Mouse (Mus musculus) forebrain, embryonic 12.5 days (tissue): ENCODE measurements around the gene Lingo1. TPM values are rescaled to one million over a fixed set of nuclear protein-coding genes. Genes with fewer than 3 reads are reported as not detected.

Experiments used
- ATAC-seq: fragments of 200-750 bp; cut with Nextera tagmentation; 2 replicates; pipeline ENCODE4 v1.8.0; 2017; ENCODE audit warnings: moderate TSS enrichment; ENCODE audit not compliant: low FRiP score
- H3K27ac ChIP-seq: fragments of 300-500 bp; sonication (generic); 2 replicates; pipeline ENCODE4 v1.5.1; 2016; ENCODE audit warnings: mild to moderate bottlenecking
- H3K27me3 ChIP-seq: fragments of 300-500 bp; sonication (generic); 2 replicates; pipeline ENCODE4 v1.6.1; 2016; ENCODE audit warnings: mild to moderate bottlenecking
- H3K36me3 ChIP-seq: fragments of 300-500 bp; sonication (generic); replicated peaks from 2 replicates; pipeline ENCODE4 v1.6.1; 2016; ENCODE audit warnings: mild to moderate bottlenecking
- H3K4me1 ChIP-seq: fragments of 300-500 bp; sonication (generic); 2 replicates; pipeline ENCODE4 v1.6.1; 2016
- H3K4me2 ChIP-seq: fragments of 300-500 bp; sonication (generic); 2 replicates; pipeline ENCODE4 v1.6.1; 2016; ENCODE audit warnings: mild to moderate bottlenecking, moderate library complexity
- H3K4me3 ChIP-seq: fragments of 300-500 bp; sonication (generic); replicated peaks from 2 replicates; pipeline ENCODE4 v1.5.1; 2016; ENCODE audit warnings: mild to moderate bottlenecking
- H3K9ac ChIP-seq: fragments of 300-500 bp; sonication (generic); 2 replicates; pipeline ENCODE4 v1.6.1; 2016; ENCODE audit warnings: mild to moderate bottlenecking
- H3K9me3 ChIP-seq: fragments of 300-500 bp; sonication (generic); 2 replicates; pipeline ENCODE4 v1.6.1; 2016
- WGBS: fragments of 180-500 bp; shearing (Covaris S2); methylation state at CpG from one replicate; pipeline ENCODE4 v1.1.7; 2016; 5-methylcytosine and 5-hydroxymethylcytosine counted together
- polyA plus RNA-seq: library from polyadenylated mRNA; unstranded; fragments of >200 nt; fragmentation: Nextera tagmentation; extraction: Ambion mirVana; gene quantifications from 2 replicates; pipeline ENCODE4 v1.2.1, GENCODE M21; 2016

The Lingo1 gene
- polyA plus RNA-seq, 1 experiment from 2014 or later = 10.5 TPM

DNA sequence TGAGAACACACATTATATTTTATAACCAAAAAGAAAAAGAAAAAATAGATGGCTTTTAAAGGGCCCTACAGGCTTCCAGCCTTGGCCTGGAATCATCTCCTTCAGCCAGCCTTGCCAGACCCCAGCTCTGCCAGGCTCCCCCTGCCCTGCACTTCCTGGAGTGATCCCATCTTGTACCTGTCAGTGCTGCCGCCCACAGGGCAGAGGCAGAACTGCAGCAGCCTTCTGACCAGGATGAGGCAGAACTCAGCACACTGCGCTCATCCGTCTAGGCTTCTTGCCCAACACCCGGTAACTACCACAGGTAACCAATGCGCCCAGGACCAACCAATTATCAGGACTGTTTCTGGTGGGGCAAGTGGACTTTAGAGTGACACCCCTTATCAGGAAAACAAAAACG is 22.0 kb downstream of the Lingo1 start:
- peaks cover 7% of the 10 kb centered on the region for H3K4me1 ChIP-seq
- no peak overlapping the region for H3K27ac ChIP-seq
- H3K9me3 ChIP-seq = no peaks in the 10 kb centered on the region
- 0 out of 2 replicates have a peak, but pooled peaks have one; percentile 27 for ATAC-seq
- H3K36me3 ChIP-seq = no peaks in the 10 kb centered on the region
- 46% methylated on average over 6 of the region's 6 CpGs for WGBS
- H3K4me2 ChIP-seq = no peak overlapping the region
- no peak overlapping the region for H3K9ac ChIP-seq
- H3K4me3 ChIP-seq = no peak overlapping the region
- peaks cover 37% of the 10 kb centered on the region for H3K27me3 ChIP-seq

DNA sequence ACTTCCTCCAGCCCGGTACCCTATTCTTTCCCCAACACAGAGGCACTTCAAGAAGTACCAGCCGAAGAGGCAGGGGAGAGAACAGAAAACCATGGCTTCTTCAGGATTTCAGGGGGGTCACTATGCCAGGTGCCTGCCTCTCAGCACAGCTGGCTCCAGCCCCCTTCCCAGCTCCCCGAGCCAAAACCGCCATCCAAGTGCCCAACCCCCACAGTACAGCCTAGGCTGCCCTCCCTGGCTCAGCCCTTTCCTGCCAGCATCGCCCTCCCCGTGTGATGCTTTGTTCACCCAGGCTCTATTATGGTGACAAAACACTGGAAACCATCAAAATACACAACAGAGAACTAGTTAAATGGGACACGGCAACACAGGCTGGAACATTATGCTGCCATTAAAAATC is 22.6 kb downstream of the Lingo1 start:
- Histone ChIP-seq H3K27me3 (peaks cover 38% of the 10 kb centered on the region), H3K36me3 (no peaks in the 10 kb centered on the region), H3K27ac (no peak overlapping the region), H3K4me1 (peaks cover 7% of the 10 kb centered on the region), H3K9me3 (no peaks in the 10 kb centered on the region), H3K4me3 (no peak overlapping the region), H3K4me2 (no peak overlapping the region), H3K9ac (no peak overlapping the region)
- 77% methylated on average over 7 of the region's 7 CpGs for WGBS
- ATAC-seq = no peak

- Histone ChIP-seq H3K9me3 (no peaks in the 10 kb centered on the region), H3K36me3 (no peaks in the 10 kb centered on the region), H3K9ac (no peak overlapping the region), H3K4me3 (no peak overlapping the region), H3K27me3 (peaks cover 57% of the 10 kb centered on the region), H3K4me1 (peaks cover 18% of the 10 kb centered on the region), H3K4me2 (no peak overlapping the region), H3K27ac (no peak overlapping the region)
- WGBS = 47% methylated on average over 9 of the region's 9 CpGs
- ATAC-seq = peak; percentile 75; the same call in 1 of the 2 replicates
These were observed 28.6 kb downstream of the Lingo1 start for GRCm38 (mm10) chr9:56767653-56768136.

GRCm38 (mm10) chr9:56766629-56767357 is 29.5 kb downstream of the Lingo1 start:
- Histone ChIP-seq H3K4me3 (no peak overlapping the region), H3K9me3 (no peaks in the 10 kb centered on the region), H3K27me3 (peaks cover 59% of the 10 kb centered on the region), H3K4me2 (no peak overlapping the region), H3K4me1 (peaks cover 18% of the 10 kb centered on the region), H3K36me3 (no peaks in the 10 kb centered on the region), H3K9ac (no peak overlapping the region), H3K27ac (no peak overlapping the region)
- no peak for ATAC-seq
- WGBS = 64% methylated on average over 11 of the region's 11 CpGs

- Histone ChIP-seq H3K4me1 (peaks cover 14% of the 10 kb centered on the region), H3K9ac (no peak overlapping the region), H3K4me2 (no peak overlapping the region), H3K36me3 (no peaks in the 10 kb centered on the region), H3K9me3 (no peaks in the 10 kb centered on the region), H3K4me3 (no peak overlapping the region), H3K27me3 (peaks cover 72% of the 10 kb centered on the region), H3K27ac (no peak overlapping the region)
- 78% methylated on average over 9 of the region's 9 CpGs for WGBS
- ATAC-seq = no peak
These were observed 34.1 kb downstream of the Lingo1 start for GRCm38 (mm10) chr9:56762106-56762562.

GRCm38 (mm10) chr9:56757791-56758190 is 38.5 kb downstream of the Lingo1 start:
- peaks cover 19% of the 10 kb centered on the region for H3K4me1 ChIP-seq
- no peak for ATAC-seq
- H3K4me3 ChIP-seq = no peak overlapping the region
- H3K9me3 ChIP-seq = no peaks in the 10 kb centered on the region
- 49% methylated on average over 11 of the region's 11 CpGs for WGBS
- H3K4me2 ChIP-seq = no peak overlapping the region
- H3K9ac ChIP-seq = no peak overlapping the region
- H3K36me3 ChIP-seq = no peaks in the 10 kb centered on the region
- no peak overlapping the region for H3K27ac ChIP-seq
- peaks cover 65% of the 10 kb centered on the region for H3K27me3 ChIP-seq

DNA sequence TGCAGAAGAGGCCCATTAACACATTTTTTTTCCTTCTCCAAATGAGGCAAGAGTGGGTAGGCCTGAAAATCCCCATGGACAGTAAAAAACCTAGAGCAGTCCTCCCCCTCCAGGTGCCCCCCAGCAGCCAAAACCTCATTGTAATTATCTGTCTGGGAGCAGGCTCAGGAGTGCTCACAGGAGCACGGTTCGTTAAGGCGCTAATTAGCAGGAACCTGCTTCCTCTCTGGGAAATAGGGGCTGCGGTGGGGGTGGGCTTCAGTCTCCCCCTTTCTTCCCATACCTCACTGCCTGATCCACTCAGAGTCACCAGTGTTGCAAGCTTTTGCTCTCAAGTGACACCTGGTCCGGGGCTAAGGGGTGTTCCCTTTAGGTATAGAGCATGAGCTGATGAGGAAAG is 41.1 kb downstream of the Lingo1 start:
- Histone ChIP-seq H3K27ac (peak overlapping the region; percentile 36; the same call in 1 of the 2 replicates), H3K36me3 (no peaks in the 10 kb centered on the region), H3K9ac (no peak overlapping the region), H3K4me1 (peaks cover 19% of the 10 kb centered on the region), H3K9me3 (no peaks in the 10 kb centered on the region), H3K4me2 (no peak overlapping the region), H3K27me3 (peaks cover 63% of the 10 kb centered on the region), H3K4me3 (no peak overlapping the region)
- 66% methylated on average over 5 of the region's 5 CpGs for WGBS
- peak; percentile 36; the same call in 1 of the 2 replicates for ATAC-seq

DNA sequence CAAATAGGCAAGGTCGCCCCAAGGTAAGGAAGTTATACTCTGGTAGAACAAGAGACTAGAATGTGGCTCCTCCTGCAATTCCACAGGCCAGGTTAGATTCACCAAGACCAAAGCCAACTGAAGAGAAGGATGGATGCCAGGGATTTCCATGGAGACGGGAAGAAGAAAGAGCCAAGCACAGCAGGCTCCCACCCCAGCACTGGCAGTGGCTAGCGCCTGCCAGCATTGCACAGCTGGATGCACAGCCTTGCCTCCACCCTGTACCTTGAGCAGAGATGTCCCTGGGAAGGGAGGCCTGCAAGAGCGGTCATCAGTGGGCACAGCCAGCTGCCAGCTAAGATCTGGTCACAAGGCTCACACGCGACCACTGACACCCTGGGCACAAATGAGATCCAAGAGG is 42.9 kb downstream of the Lingo1 start:
- Histone ChIP-seq H3K27me3 (peaks cover 69% of the 10 kb centered on the region), H3K4me2 (no peak overlapping the region), H3K4me1 (peaks cover 19% of the 10 kb centered on the region), H3K4me3 (no peak overlapping the region), H3K27ac (no peak overlapping the region), H3K9me3 (no peaks in the 10 kb centered on the region), H3K9ac (no peak overlapping the region), H3K36me3 (no peaks in the 10 kb centered on the region)
- ATAC-seq = no peak
- WGBS = 78% methylated on average over 6 of the region's 6 CpGs

DNA sequence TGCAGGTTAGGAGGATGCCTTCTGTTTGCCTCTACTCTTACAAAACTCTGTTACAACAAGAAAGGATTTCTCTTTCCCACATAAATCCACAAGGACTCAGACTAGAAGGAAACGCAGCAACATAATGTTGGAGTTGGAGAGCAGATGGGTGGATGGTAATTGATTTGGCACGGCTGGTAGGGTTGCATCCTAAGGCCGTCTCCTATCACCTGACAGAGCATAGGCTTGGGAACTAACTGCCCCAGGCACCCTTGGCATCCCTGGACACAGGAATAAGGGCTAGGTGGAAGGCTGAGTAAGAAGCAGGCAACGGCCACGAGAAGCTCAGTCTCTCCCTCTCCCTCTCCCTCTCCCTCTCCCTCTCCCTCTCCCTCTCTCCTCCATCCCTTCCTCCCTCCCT is 48.2 kb downstream of the Lingo1 start:
- peaks cover 11% of the 10 kb centered on the region for H3K4me1 ChIP-seq
- H3K4me3 ChIP-seq = no peak overlapping the region
- peaks cover 80% of the 10 kb centered on the region for H3K27me3 ChIP-seq
- no peak overlapping the region for H3K27ac ChIP-seq
- no peak overlapping the region for H3K4me2 ChIP-seq
- ATAC-seq = no peak
- no peaks in the 10 kb centered on the region for H3K9me3 ChIP-seq
- H3K36me3 ChIP-seq = no peaks in the 10 kb centered on the region
- H3K9ac ChIP-seq = no peak overlapping the region
- WGBS = 82% methylated on average over 5 of the region's 5 CpGs

DNA sequence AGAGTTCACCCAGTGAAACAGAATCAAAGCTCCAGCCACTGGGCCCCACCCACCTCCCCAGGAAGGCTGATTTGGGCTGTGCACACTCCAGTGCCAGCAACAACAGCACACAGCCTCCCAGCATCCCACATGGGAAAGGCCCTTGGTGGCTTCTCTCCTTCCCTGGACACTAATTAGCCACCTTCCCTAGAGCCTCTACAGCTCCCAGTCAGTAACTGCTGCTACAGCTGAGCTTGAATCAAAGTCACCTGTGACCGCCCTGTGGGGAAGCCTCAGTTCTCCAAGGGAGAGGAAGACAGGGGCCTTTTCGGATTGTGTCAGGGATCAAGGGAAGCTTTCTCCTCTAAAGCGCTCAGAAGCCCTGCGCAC is 49.4 kb downstream of the Lingo1 start:
- Histone ChIP-seq H3K9ac (no peak overlapping the region), H3K27ac (no peak overlapping the region), H3K4me2 (no peak overlapping the region), H3K9me3 (no peaks in the 10 kb centered on the region), H3K4me3 (no peak overlapping the region), H3K36me3 (no peaks in the 10 kb centered on the region), H3K4me1 (peaks cover 11% of the 10 kb centered on the region), H3K27me3 (peaks cover 78% of the 10 kb centered on the region)
- ATAC-seq = no peak; the same call in 1 of the 2 replicates
- 43% methylated on average over 4 of the region's 4 CpGs for WGBS

GRCm38 (mm10) chr9:56746195-56746925 is 49.9 kb downstream of the Lingo1 start:
- peaks cover 78% of the 10 kb centered on the region for H3K27me3 ChIP-seq
- H3K4me3 ChIP-seq = no peak overlapping the region
- H3K36me3 ChIP-seq = no peaks in the 10 kb centered on the region
- H3K27ac ChIP-seq = no peak overlapping the region
- H3K4me1 ChIP-seq = peaks cover 11% of the 10 kb centered on the region
- no peaks in the 10 kb centered on the region for H3K9me3 ChIP-seq
- ATAC-seq = peak; percentile 77
- no peak overlapping the region for H3K9ac ChIP-seq
- no peak overlapping the region for H3K4me2 ChIP-seq
- WGBS = 48% methylated on average over 14 of the region's 14 CpGs

DNA sequence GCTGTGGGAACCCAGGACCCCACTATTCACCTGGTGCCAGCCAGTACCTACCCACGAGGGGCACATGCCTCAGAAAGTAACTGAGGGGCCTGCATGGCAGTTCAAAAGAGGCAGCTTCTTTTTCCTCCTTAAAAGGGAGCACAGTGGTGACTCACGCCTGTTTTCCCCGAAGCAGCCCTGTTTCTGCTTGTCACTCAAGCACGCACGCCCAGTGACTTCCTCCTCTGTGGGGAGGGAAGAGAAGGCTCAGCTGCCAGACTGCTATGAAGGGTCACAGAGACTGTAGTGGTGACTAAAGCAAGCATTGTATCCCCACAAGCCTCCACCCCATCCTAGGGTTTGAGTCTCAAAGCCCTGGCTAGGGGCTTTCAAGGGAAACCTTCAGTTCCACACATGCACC is 51.9 kb downstream of the Lingo1 start:
- 57% methylated on average over 5 of the region's 5 CpGs for WGBS

More for the DNA sequence above, 51.9 kb downstream of the Lingo1 start:
- H3K36me3 ChIP-seq = no peaks in the 10 kb centered on the region
- no peak for ATAC-seq
- H3K27me3 ChIP-seq = peaks cover 89% of the 10 kb centered on the region
- H3K9me3 ChIP-seq = no peaks in the 10 kb centered on the region
- no peak overlapping the region for H3K27ac ChIP-seq
- no peak overlapping the region for H3K4me2 ChIP-seq
- no peak overlapping the region for H3K9ac ChIP-seq
- H3K4me3 ChIP-seq = no peak overlapping the region
- peaks cover 11% of the 10 kb centered on the region for H3K4me1 ChIP-seq
